Mouse (Mus musculus) E14TG2a.4 (cell line): ENCODE results near the gene Atl1.

Experiments used
- CTCF ChIP-seq: conservative IDR thresholded peaks from 2 replicates; pipeline ENCODE4 v1.5.1; 2014; ENCODE audit warnings: low read length
- NANOG ChIP-seq: IDR thresholded peaks from 2 replicates; pipeline ENCODE4 v1.6.1; 2014; ENCODE audit warnings: borderline replicate concordance, low read length, mixed read lengths
- POU5F1 ChIP-seq: IDR thresholded peaks from 2 replicates; pipeline ENCODE4 v1.6.1; 2014; ENCODE audit warnings: low read length, borderline replicate concordance

- no peak for TF ChIP-seq CTCF
- no peak for TF ChIP-seq NANOG
- TF ChIP-seq POU5F1: no peak
These were observed 48.6 kb upstream of the Atl1 start for GRCm38 (mm10) chr12:69843531-69844445.
